Mouse (Mus musculus): Measurements from ENCODE around the gene Ston2.

- TF ChIP-seq GATA1 (IDR thresholded peaks at IDR 0.05; ENCODE audit: borderline replicate concordance, low read length): no peak
- TF ChIP-seq FLI1 (IDR thresholded peaks at IDR 0.05; ENCODE audit: low read length): no peak
Observed at GRCm38 (mm10) chr12:91764471-91764870, 23.7 kb downstream of the Ston2 start.
